Comparison of ENCODE assay signal across 11 mouse cellular contexts in the genomic region with DNA sequence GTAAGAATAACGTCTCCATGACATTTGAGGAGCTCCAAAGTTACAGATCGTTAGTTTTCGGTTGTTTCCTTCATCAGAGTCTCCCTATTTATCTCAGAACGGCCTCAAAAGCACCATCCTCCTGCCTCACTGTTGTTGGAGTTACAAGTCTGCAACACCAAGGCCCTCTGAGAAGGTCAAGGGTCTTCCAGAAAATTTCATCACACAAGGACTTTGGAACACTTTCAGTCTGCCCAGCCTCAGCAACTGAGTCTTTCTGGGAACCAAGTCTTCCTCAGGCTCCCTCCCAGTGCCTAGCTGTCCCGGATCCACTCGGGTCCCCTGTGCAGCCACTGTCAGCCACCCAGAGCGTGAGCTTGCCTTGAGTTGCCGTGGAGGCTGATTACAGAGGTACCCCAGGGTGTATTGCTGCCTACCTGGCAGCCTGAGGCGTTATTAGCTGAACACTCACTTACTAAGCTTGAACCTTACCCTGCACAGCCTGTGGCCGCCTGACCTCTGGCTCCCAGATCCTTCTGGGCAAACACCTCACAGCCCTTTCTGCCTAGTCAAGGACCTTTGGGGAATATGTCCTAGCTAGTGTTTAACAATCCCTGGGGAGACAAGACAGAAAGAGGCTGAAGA. TPM values are rescaled to one million over a fixed set of nuclear protein-coding genes. Genes with fewer than 3 reads are reported as not detected.
A peak's percentile ranks its signal among the peaks of the same experiment; 100 is the strongest.
DNase-seq lines count a peak whose midpoint lies in the region; ATAC-seq and TF ChIP-seq lines count a peak whose summit lies in the region.
"Had no signal": no experiment of that assay in that cellular context is flagged by ENCODE, and none has a peak within 500 bp of the region (broad histone marks: within the 10 kb centered on the region; RNA-seq: fewer than 3 reads in every experiment).

No protein-coding gene starts in this region.

- in situ Hi-C loops in ES-E14 (cut with MboI; ENCODE audit: low sequenced_read_pairs in 2 of 2, unreplicated experiment in 2 of 2): no loop called here

- WGBS in heart, embryonic 10.5 days: 42% methylated on average over 10 of the region's 10 CpGs
- WGBS in intestine, postnatal 0 days: 38% methylated on average over 10 of the region's 10 CpGs
- WGBS in limb, embryonic 14.5 days: 44% methylated on average over 10 of the region's 10 CpGs

- intact Hi-C loops in heart, postnatal 14 days (cut with DNase I): no loop called here
- intact Hi-C loops in left cerebral cortex, postnatal 10 days (cut with DNase I): loop anchor here (10.0 kb wide), 1 partner anchor 86 kb away; no protein-coding TSS in a partner anchor

- TF ChIP-seq CTCF in intestine, postnatal 0 days (IDR thresholded peaks at IDR 0.05; ENCODE audit: low read depth): no peak

- H3K9me3 ChIP-seq in heart, embryonic 10.5 days: no peaks in the 10 kb centered on the region
- no peaks in the 10 kb centered on the region for H3K9me3 ChIP-seq in ES-E14 (ENCODE audit: control insufficient read depth, insufficient read depth, low read depth, low read length)
- H3K9me3 ChIP-seq in intestine, postnatal 0 days (ENCODE audit: control insufficient read depth): no peaks in the 10 kb centered on the region
- H3K9me3 ChIP-seq in limb, embryonic 14.5 days (ENCODE audit: control insufficient read depth, low read length): no peaks in the 10 kb centered on the region

- peaks cover 12% of the 10 kb centered on the region for H3K4me1 ChIP-seq in heart, embryonic 10.5 days
- peaks cover 4 to 5% of the 10 kb centered on the region in 2 experiments; a peak in 1 of 4 replicates for H3K4me1 ChIP-seq in ES-E14 (ENCODE audit: control insufficient read depth in 2 of 2, insufficient read depth in 2 of 2, low read length in 2 of 2, poor library complexity in 1 of 2)
- H3K4me1 ChIP-seq in intestine, postnatal 0 days (replicated peaks; ENCODE audit: control insufficient read depth, insufficient read depth, low read length): no peaks in the 10 kb centered on the region
- no peaks in the 10 kb centered on the region for H3K4me1 ChIP-seq in limb, embryonic 14.5 days (ENCODE audit: control insufficient read depth, insufficient read depth, low read length)

- H3K27me3 ChIP-seq in heart, embryonic 10.5 days (ENCODE audit: insufficient read depth, poor library complexity, severe bottlenecking): 0 out of 2 replicates have a peak, but pooled peaks cover 5% of the 10 kb centered on the region
- no peaks in the 10 kb centered on the region for H3K27me3 ChIP-seq in intestine, postnatal 0 days (replicated peaks; ENCODE audit: control insufficient read depth, insufficient read depth, low read length)
- no peaks in the 10 kb centered on the region for H3K27me3 ChIP-seq in limb, embryonic 14.5 days (ENCODE audit: control insufficient read depth, insufficient read depth, low read length)
- H3K27me3 ChIP-seq: CH12.LX had no signal

- peak overlapping the region; percentile 53; the same call in 1 of the 2 replicates for H3K9ac ChIP-seq in ES-E14 (ENCODE audit: insufficient read depth, low read depth, low read length, poor library complexity, severe bottlenecking)
- H3K9ac ChIP-seq in intestine, postnatal 0 days (ENCODE audit: low read depth, low read length): peak overlapping the region; percentile 52; the same call in 1 of the 2 replicates
- H3K9ac ChIP-seq in limb, embryonic 14.5 days (ENCODE audit: low read depth, low read length, severe bottlenecking): no peak overlapping the region

- peak; percentile 76 for ATAC-seq in intestine, postnatal 0 days
- ATAC-seq in limb, embryonic 14.5 days (ENCODE audit: low FRiP score, low read depth): no peak
- no peak for ATAC-seq in erythroid progenitor cell, adult 5-6 weeks (replicated peaks; ENCODE audit: low FRiP score, poor library complexity, severe bottlenecking)

- no peak for TF ChIP-seq POLR2A in limb, embryonic 14.5 days (IDR thresholded peaks at IDR 0.05; ENCODE audit: borderline replicate concordance, extremely low read depth, insufficient read depth, insufficient read length)

- no peak for DNase-seq in heart, embryonic 10.5 days (ENCODE audit: low spot score)
- DNase-seq in heart, postnatal 14 days: no peak
- no peak for DNase-seq in ES-E14 (ENCODE audit: low read depth, low spot score)
- DNase-seq in limb, embryonic 14.5 days (ENCODE audit: low spot score): no peak
- no peak for DNase-seq in right cerebral cortex, postnatal 10 days (ENCODE audit: low spot score in 2 of 2)
- DNase-seq in left cerebral cortex, postnatal 10 days (ENCODE audit: extremely low spot score in 1 of 2, low spot score in 2 of 2): no peak

- peak overlapping the region; percentile 45 for H3K4me3 ChIP-seq in heart, embryonic 10.5 days
- H3K4me3 ChIP-seq in ES-E14 (ENCODE audit: insufficient read depth in 1 of 2, low read depth in 1 of 2, low read length in 2 of 2, poor library complexity in 1 of 2, severe bottlenecking in 1 of 2): peak overlapping the region; percentile 38 to 54
- H3K4me3 ChIP-seq in intestine, postnatal 0 days (ENCODE audit: low read depth, low read length): no peak overlapping the region
- peak overlapping the region; percentile 17 for H3K4me3 ChIP-seq in limb, embryonic 14.5 days (replicated peaks; ENCODE audit: low read length)

- H3K4me2 ChIP-seq in intestine, postnatal 0 days (replicated peaks; ENCODE audit: low read depth): peak overlapping the region; percentile 52
- peak overlapping the region; percentile 36; the same call in 1 of the 2 replicates for H3K4me2 ChIP-seq in limb, embryonic 14.5 days (replicated peaks; ENCODE audit: low read depth, low read length, severe bottlenecking)

- H3K27ac ChIP-seq in heart, embryonic 10.5 days: peak overlapping the region; percentile 72
- H3K27ac ChIP-seq in ES-E14 (ENCODE audit: insufficient read depth, low read depth, low read length, poor library complexity, severe bottlenecking): no peak overlapping the region
- peak overlapping the region; percentile 86 for H3K27ac ChIP-seq in intestine, postnatal 0 days (ENCODE audit: low read depth, low read length)
- no peak overlapping the region for H3K27ac ChIP-seq in limb, embryonic 14.5 days (replicated peaks; ENCODE audit: low read depth, low read length)

- H3K36me3 ChIP-seq in heart, embryonic 10.5 days: no peaks in the 10 kb centered on the region
- no peaks in the 10 kb centered on the region for H3K36me3 ChIP-seq in ES-E14 (ENCODE audit: control insufficient read depth, insufficient read depth, low read length, poor library complexity, severe bottlenecking)
- no peaks in the 10 kb centered on the region for H3K36me3 ChIP-seq in intestine, postnatal 0 days (ENCODE audit: control insufficient read depth, insufficient read depth)
- H3K36me3 ChIP-seq in limb, embryonic 14.5 days (ENCODE audit: control insufficient read depth, insufficient read depth, low read length): no peaks in the 10 kb centered on the region

TF ChIP-seq in ES-E14, 5 proteins besides CTCF, POLR2A, EP300 and RAD21:
- TF ChIP-seq HCFC1 (IDR thresholded peaks at IDR 0.05; ENCODE audit: borderline replicate concordance, insufficient read depth, low read length) (no peak), ZC3H11A (IDR thresholded peaks at IDR 0.05; ENCODE audit: borderline replicate concordance, low read depth, low read length) (no peak), MAFK (IDR thresholded peaks at IDR 0.05; ENCODE audit: insufficient read depth, low read depth, low read length) (no peak)

RNA-seq across cellular contexts. Expression of a gene that starts 15.4 kb away (rescaled TPM):
- 3,222 and 3,587 TPM in 2 replicates for polyA plus RNA-seq in heart, embryonic 10.5 days (2016; fragmentation: Nextera tagmentation; extraction: Ambion mirVana)
- 100 to 1,000 TPM; 165 to 170 TPM for total RNA-seq in heart, postnatal 14 days (2021)
- 824 and 994 TPM in 2 replicates for total RNA-seq in ES-E14 (2012; rRNA removed)
- polyA plus RNA-seq in intestine, postnatal 0 days (2015; fragmentation: Nextera tagmentation; extraction: Ambion mirVana): 644 and 733 TPM in 2 replicates
- 675 and 907 TPM in 2 replicates for polyA plus RNA-seq in limb, embryonic 14.5 days (2012; rRNA removed)
- 1,291 and 1,302 TPM in 2 replicates for polyA plus RNA-seq in limb, embryonic 14.5 days (2014; fragmentation: Nextera tagmentation; extraction: Ambion mirVana)
- total RNA-seq in erythroid progenitor cell, adult 5-6 weeks (2015; ENCODE audit: low replicate concordance): 79.6 and 121 TPM in 2 replicates
- 21.2 and 44.2 TPM in 2 replicates for total RNA-seq in erythroid progenitor cell, adult 5-6 weeks (2017; ENCODE audit: low replicate concordance)
- total RNA-seq in left cerebral cortex, postnatal 10 days (2021): 100 to 1,000 TPM; 308 to 325 TPM

RNA-seq across cellular contexts. Expression of a gene that starts 20.0 kb away (rescaled TPM):
- not detected in 2 replicates for polyA plus RNA-seq in heart, embryonic 10.5 days (2016; fragmentation: Nextera tagmentation; extraction: Ambion mirVana)
- not detected for total RNA-seq in heart, postnatal 14 days (2021)
- 0.18 and 0.21 TPM in 2 replicates for total RNA-seq in ES-E14 (2012; rRNA removed)
- not detected in 2 replicates for polyA plus RNA-seq in intestine, postnatal 0 days (2015; fragmentation: Nextera tagmentation; extraction: Ambion mirVana)
- polyA plus RNA-seq in limb, embryonic 14.5 days (2012; rRNA removed): 0.14 and 0.26 TPM in 2 replicates
- 0.14 TPM in 1 of 2 replicates, not detected in the other for polyA plus RNA-seq in limb, embryonic 14.5 days (2014; fragmentation: Nextera tagmentation; extraction: Ambion mirVana)
- total RNA-seq in erythroid progenitor cell, adult 5-6 weeks (2015; ENCODE audit: low replicate concordance): not detected in 2 replicates
- total RNA-seq in erythroid progenitor cell, adult 5-6 weeks (2017; ENCODE audit: low replicate concordance): not detected in 2 replicates
- total RNA-seq in left cerebral cortex, postnatal 10 days (2021): not detected
- total RNA-seq: CH12.LX; hematopoietic stem cell, adult 5-6 weeks had no signal
- polyA plus RNA-seq: neural tube, embryonic 14.5 days had no signal

Comparison
In these comparisons a context has a peak if more than half of its experiments do, and no peak if none do; other contexts are left out.
1. H3K27ac ChIP-seq: peak in heart, embryonic 10.5 days (single experiment) and intestine, postnatal 0 days (single experiment); none in ES-E14 (single experiment) and limb, embryonic 14.5 days (single experiment).